Mouse (Mus musculus): ENCODE measurements around the gene Mxra7.

The Mxra7 gene

DNA sequence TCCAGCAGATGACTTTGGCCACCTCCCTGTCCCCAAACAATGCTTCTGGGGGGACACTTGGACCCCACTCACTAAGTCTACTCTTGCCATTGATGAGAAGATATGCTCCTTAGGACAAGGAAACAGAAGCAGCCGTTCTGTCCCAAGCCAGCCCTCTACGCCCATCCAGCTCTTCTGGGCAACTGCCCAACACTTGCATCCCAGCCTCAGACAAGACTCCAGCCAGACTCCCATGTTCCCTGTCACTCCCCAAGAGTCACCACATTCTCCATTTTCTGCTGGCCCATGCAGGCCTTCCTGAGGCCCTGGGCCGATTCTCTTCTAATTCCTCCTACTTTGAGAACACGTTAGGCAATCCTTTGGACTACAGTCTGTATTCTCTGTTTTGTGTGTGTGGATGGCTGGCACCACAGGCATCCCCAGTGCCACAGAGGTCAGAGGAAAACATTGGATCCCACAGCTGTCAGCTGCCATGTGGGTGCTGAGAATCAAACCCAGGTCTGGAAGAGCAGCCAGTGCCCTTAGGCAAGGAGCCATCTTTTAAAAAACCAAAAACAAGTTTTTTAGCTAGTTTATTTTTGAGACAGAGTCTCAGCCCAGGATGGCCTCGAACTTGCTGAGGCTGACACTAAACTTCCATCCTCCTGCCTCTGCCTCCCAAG, 7.8 kb downstream of the Mxra7 start:
- in situ Hi-C loops (cut with MboI, MseI): no loop called here

DNA sequence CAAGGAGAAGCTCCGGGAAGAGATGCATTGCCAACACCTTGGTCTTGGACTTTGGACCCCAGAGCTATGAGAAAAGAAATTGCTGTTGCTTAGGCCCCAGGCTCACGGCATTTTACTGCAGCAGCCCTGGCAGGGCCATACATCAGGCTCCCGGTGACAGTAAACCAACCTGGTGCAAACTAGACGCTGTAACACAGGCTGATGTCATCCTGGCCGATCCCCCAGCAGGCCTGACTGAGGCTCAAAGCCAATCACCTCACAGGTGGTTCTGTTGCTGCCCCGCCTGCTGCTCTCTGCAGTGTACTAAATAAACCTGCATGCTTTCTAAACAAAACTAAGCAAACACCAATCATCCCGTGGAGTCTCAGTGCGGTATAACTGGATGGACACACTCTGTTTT, 9.1 kb downstream of the Mxra7 start:
- in situ Hi-C loops (cut with MboI, MseI): no loop called here

DNA sequence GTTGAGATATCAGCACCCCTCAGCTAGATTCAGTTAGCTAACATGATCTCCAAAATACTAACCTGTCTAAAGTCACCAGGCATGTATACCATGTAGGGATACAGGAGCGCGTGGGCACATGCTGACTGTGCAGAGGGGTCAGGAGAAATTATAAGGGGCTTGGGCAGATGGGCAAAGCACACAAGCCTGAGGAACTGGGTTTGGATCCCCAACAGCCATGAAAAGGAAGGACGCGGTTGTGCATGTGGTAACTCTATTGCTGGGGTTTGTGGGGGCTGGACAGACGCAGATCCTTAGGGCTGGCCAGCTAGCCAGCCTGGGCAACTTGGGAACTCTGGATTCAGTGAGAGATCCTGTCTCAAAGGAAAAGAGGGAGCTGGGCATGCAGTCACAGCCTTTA, 10.3 kb downstream of the Mxra7 start:
- in situ Hi-C loops (cut with MboI, MseI): no loop called here

DNA sequence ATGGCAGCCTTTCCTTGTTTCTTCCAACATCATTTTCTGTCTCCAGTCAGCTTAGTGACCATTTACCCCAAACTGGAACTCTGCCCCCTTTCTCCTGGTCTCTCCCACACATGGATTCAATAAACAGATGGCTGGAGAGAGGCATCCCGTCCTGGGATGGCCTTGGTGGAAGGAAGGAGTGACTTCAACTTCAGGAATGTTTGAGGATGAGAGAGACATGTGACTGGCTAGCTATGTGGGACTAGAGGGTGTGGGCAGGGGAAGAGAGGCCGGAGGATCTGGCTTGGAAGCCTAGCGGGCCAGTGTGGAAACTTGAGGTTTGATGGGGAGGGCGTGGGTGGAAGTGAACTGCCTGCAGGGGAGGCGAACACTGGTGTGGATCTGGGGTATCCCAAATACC, 11.1 kb downstream of the Mxra7 start:
- in situ Hi-C loops (cut with MboI, MseI): no loop called here

DNA sequence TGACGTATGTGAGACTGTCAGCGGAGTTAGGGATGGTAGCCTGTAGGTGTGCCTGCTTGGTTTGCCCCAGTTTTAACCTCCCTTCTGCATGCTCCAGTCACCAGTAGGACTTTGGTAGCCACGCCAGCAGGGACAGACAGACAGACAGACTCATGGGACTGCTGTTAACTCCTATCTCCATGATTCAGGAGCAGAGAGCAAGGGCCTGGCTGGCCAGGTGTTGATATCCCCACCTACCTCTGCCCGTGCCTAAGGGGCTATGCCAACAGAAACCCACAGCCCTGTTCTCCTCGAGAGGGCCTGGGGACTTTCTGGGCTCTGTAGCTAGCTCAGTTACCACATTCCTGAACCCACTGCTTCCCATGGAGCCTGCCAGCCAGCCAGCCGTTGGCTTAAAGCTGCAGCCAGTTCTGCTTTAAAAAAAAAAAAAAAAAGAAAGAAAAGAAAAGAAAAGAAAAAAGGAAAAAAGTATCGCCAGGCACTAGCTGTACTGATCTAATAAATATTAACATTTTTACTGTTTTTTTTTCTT, 12.9 kb downstream of the Mxra7 start:
- in situ Hi-C loops (cut with MboI, MseI): no loop called here

DNA sequence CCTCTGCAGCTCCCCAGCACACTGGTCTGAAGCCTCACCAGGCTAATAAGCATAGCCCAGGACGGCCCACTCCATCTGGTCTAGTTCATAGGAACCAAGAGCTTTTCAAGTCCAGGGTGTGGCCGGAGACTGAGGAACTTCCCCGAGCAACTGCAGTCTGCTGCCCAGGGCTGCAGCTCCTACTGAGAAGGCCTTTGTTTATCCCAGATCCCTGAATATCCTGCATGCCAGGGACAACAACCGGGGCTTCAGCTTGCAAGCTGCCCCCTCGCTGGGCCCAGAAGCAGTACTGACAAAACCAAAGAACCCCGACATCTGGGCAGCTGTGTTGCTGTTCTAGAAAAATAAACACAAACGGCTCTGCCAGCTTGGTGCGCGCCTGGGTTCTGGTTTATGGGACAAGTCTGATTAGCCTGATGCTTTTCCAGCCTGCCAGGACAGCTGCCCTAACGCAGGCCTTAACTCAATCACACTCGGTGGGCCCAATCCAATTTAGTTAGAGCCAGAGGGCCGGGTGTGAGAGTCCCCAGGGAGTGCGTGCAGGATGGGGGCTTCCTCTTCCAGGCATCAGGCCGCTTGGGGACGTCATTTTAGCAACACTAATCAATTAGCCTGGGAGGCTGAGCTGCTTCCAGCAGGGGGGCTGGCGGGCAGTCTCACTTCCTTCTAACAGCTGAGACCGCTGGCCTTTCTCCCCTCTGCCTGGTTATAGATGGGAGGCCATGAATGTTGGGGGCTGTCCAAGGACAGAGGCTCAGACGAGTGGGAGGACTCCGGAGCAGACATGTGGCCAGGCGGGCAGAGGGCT, 13.6 kb downstream of the Mxra7 start:
- in situ Hi-C loops (cut with MboI, MseI): no loop called here

DNA sequence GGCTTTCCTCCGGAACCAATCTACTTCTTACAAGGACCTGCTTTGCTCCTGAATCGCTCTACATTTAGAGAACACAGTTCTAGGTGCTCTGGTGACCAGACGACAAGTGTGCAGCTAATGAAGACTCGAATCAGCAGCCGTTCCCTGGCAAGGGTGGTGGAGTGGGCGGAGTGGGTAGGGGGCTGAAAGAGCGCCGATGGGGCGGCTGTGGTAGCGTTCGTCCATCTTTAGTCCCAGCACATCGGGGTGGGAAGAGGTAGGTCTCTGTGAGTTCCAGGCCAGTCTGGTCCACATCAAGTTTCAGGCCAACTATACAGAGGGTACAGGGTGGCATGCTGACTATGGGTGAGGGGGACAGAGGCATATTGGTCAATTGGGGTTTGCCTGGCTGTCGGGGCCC, 14.2 kb downstream of the Mxra7 start:
- in situ Hi-C loops (cut with MboI, MseI): no loop called here

DNA sequence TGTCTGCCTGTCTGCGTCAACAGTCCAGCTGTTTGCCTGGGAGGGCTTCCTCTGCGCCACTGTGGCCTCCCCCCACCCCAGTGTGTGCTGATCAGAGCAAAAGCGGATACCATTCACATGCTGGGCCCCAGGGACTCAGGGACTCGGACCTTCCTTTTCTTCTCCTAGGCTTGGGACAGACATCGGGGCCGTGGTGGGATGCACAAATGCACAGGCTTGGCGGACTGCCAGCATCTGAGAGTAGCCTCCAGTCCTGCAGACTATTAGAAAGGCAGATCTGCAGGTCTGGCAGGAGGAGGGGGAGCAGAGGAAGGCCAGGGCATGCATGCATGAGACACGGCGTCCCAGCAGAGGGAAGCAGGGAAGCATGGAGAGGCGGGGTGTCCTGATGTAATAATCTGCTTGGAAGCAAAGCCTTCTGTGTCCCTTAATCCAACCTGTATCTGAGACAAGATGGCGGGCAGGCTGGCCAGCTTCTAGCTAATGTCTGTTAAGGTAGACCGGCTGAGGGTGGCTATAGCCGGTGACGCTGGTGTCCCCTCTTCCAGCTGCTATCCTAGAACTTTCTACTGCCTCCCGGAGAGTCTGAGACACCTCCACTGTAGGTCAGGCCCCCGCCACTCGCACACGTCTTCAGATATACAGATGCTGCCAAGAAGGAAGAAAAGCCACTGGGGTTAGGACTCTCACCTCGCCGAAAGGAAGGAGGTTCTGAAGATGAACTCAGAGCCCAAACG, 14.9 kb downstream of the Mxra7 start:
- in situ Hi-C loops (cut with MboI, MseI): no loop called here

DNA sequence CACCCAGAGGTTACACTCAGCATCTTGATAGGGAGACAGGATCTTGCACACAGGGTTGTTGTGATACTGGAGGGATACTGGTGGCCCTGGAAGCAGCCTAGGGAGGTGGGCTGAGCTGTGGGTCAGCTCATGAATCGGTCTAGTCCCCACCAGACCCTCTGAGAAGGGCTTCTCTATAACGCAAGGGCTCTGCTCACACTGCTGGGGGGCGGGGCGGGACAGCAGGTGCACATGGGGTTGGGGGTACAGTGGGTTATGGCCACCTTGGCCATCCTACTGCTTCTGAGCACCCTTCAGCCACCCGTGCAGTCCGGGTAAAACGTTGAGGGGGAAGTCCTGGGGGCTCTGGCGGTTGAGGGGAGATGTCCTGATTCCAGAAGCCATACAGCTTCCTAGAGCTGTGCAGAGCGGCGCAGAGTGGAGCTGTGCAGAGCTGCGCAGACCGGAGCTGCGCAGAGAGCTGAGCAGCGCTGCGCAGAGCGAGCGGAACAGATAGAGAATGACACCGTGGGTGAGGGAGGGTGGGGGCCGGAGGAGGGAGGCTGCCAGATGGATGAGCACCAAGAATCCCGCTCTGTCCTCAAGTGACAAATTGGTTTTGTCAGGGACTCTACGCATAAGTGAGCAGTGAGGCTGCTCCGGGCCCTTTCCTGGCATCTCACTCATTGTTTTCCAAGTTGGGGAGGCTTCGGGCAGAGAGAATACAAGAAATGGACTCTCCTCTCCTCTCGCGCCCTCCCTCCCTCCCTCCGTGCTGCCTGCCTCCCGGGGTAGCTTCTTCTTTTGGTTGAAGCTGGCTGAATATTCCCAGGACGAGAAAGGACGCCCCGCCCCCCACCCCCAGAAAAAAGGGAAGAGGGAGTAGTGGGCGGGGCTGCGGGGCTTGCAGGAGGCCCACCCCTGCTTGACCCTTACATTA, 16.6 kb downstream of the Mxra7 start:
- in situ Hi-C loops (cut with MboI, MseI): no loop called here

DNA sequence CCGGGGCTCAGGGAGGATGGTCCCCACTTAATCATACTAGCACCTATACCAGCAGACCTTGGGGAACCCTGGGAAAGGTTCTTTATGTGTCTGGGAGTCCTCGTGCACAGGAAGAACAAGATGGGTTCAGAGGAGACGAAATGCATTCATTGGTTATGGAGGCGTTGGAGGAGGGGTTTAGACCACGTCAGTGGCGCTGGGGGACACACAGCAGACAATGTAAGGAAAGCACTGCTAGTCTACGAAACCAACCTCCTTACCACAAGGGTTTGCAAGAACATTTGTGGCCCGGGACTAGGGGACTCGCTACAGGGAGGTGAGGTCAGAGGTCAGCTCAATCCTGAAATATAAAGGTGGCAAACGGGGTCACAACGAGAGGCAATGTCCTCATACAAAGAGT, 17.3 kb downstream of the Mxra7 start:
- in situ Hi-C loops (cut with MboI, MseI): no loop called here

DNA sequence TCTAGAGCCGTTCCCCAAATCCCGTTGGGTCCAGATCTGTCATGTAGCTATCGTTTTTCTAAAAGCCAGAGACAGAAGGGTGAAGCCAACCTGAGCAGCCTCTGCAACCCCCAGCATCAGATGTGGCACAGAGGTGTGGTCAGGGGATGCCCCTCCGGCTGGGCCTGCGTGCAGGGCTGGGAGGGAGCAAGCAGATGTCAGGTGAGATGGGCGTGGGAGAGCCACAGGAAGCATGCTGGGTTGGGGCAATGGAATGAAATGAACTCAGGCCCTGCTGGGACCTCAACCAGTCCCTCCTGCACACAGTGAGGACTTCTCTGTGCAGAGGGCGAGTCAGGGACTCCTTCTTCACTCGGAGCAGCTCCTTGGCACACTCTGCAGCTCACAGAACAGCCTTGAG, 18.3 kb downstream of the Mxra7 start:
- in situ Hi-C loops (cut with MboI, MseI): loop anchor here (5.0 kb wide), 1 partner anchor 167 kb away; no protein-coding TSS in a partner anchor

DNA sequence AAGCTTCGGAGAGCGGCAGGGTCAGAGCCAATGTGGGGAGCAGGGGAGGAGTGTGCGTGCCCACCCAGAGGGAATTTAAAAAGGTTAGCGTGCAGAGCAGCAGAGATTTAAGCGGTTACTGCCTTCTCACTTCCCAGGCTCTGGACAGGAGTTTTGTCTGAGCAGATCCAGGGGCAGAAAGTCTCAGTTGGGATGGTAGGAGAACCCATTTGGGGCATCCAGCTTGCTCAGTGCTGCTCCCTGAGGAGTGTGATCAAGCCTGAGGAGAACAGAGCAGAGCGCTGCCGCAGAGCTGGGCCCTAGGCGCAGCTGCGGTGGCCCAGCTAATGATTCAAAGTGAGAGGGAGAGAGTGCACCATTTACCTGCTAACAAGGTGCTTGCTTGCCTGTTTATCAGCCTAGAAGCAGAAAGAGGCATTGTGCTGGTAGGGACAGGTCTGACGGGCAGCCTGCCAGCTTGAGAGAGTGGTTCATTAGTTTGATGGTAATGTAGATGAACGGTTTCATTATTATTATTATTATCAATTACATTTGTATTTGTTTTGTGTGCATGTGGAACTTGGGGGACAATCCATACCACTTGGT, 18.9 kb downstream of the Mxra7 start:
- in situ Hi-C loops (cut with MboI, MseI): loop anchor here (5.0 kb wide), 1 partner anchor 167 kb away; no protein-coding TSS in a partner anchor

DNA sequence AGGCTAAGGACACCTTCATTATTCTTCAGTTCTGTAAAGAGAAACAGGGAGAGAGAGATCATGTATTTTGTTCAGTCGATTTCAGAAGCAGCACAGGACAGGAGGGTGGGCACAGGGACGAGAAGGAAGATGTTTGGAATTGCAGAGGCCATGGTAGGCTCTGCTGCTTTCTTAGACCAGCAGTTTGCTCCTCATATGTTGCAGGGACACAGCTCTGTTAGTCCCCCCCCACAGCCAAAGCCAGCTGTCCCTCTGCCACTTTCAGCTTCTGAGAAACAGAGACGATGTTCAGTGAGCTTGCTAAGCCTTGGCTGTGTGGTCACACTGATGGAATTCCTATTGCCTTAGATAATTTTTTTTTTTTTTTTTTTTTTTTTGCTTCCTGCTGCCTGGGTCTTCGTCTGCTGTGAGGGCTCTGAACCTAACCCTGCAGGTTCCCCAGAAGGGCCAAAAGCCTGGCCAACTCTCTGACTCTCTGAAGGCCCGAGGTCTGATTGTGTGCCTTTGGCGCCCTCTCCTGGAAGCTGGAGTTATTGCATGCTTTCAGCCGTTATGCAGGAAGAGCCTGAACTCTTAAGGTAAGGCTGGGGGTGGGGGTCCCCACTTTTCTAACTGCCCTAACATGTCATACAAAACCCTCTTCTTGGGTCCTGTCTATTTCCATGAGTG, 19.8 kb downstream of the Mxra7 start:
- in situ Hi-C loops (cut with MboI, MseI): loop anchor here (5.0 kb wide), 1 partner anchor 166 kb away; no protein-coding TSS in a partner anchor

DNA sequence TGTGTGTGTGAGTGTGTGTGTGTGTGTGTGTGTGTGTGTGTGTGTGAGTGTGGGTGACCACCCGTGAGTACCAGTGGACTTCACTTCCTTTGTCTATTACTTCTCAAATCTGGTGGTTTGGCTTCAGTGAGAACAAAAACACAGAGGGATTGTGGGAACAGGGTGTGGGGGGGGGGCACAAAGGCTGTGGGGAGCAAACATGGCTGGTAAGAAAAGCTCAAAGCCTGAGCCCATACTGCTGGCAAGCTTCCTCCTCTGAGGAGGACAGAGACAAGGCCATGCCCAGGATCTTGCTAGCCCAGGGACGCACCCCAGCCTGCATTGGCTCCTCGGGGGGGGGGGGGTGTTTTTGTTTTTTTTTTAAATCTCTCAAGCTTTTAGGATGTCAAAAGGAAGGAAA, 20.3 kb downstream of the Mxra7 start:
- in situ Hi-C loops (cut with MboI, MseI): loop anchor here (5.0 kb wide), 1 partner anchor 165 kb away; no protein-coding TSS in a partner anchor

DNA sequence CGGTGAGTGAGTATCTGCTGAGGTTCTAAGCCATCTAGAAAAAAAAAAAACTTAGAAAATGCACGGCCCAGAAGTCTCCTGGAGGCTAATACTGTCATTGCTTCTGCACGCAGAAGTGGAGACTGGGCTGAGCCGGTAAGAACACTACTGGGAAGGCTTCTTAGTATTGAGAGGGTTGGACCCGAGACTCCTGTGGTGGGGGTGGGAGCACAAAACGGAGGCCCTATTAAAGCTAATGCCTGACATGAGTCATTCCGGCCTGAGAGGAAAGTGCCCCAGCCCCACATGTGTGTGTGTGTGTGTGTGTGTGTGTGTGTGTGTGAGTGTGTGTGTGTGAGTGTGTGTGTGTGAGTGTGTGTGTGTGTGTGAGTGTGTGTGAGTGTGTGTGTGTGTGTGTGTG, 20.7 kb downstream of the Mxra7 start:
- in situ Hi-C loops (cut with MboI, MseI): loop anchor here (5.0 kb wide), 1 partner anchor 165 kb away; no protein-coding TSS in a partner anchor

DNA sequence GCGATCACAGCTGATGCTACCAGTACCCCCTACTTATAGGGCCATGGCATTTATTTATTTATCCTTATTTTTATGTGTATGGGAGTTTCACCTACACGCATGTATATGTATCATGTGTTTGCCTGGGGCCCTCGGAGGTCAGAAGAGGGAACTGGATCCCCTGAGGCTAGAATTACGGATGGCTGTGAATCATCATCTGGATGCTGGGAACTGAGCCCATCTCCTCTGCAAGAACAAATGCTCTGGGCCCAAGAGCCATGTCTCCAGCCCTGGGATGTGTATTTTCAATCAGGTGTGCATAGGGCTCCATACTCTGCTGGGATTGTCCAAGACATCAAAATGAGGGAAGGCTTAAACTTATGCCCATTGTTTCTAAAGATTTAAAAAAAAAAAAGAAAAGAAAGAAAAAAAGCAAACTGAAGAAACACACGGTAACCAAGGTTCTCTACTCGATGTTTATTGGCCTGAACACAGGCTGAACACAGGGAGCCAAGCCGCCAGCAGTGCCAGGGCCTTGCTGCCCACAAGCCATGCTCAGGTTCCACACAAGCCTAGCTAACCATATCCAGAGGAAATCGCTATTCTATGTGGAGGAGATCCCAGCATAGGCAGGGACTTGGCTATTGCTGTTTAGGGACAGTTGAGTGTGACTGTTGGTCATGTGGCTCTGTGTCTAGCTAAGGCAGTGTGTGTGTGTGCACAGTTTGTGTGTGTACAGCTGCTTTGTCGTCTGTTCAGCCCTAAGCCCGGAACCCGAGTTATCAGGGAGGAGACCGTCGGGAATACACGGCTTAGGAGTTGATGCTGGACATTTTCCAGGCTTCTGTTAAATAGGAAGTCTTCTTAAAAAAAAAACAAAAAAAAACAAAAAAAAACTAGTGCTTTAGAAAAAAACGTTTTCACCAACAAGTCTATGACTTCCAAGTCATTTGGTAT, 21.4 kb downstream of the Mxra7 start:
- in situ Hi-C loops (cut with MboI, MseI): loop anchor here (5.0 kb wide), 1 partner anchor 164 kb away; no protein-coding TSS in a partner anchor

DNA sequence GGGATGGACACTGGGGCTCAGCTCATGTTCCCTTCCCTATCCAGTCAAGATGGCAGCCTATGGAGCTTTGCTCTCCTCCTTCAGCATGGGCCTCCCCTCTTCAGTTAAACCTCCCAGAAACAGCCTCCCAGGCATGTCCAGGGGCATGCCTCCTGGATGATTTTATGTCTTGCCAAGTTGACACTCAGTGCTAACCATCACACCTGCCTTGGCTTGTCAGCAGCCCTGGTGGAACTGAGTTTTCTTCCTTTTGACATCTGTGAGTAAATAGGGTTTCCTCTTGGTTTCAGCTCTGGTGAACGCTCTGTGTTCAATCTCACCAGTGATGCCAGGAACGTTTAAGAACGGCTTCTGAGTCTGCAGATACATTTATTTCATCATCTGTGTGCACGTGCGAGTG, 25.1 kb downstream of the Mxra7 start:
- in situ Hi-C loops (cut with MboI, MseI): no loop called here

DNA sequence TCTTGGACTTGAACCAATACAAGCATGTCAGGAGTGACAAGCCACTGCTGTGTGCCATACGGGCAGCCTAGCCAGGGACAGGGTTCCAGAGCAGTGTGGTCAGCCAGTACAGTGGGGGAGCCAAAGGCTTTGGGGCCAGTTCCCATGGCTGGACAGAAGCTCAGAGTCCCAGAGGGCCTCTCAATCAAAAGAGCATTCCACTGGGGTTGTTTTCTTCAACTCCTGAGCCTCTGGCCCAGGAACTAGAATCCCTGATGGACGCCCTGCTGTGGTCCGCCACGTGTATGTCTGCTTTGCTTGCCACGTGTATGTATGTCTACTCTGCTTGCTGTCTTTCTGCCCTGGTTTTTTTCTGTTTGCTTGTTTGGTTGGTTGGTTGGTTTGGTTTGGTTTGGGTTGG, 26.7 kb downstream of the Mxra7 start:
- in situ Hi-C loops (cut with MboI, MseI): no loop called here

DNA sequence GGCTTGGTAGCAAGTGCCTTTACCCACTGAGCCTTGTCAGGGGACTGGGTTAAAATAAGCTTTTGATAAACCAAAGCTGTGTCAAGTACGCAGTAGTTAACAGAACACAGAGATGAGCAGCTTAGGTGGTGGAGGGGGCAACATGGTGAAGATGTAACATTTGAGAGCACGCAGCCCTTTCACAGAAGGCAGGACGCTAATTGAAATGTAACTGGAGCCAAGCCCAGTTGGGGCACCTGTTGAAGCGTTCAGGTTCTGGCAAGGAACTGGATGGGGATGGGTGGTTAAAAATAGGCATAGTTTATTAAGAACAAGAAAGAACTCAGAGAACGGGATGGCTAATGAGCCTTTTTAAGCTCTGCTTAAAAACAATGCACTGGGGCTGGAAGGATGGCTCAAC, 28.5 kb downstream of the Mxra7 start:
- in situ Hi-C loops (cut with MboI, MseI): no loop called here
